Mouse (Mus musculus) inflammation-experienced regulatory T-cells (primary cell): ENCODE results near the gene Esp4. TPM values are rescaled to one million over a fixed set of nuclear protein-coding genes. Genes with fewer than 3 reads are reported as not detected.

ENCODE experiments used
- polyA plus RNA-seq, 2 experiments: library from polyadenylated mRNA; unstranded; fragments of 100-300 nt; shearing (Covaris generic); gene quantifications; one replicate each; pipeline ENCODE4 v1.2.1; 2017

Gene Esp4
- not detected for polyA plus RNA-seq

DNA sequence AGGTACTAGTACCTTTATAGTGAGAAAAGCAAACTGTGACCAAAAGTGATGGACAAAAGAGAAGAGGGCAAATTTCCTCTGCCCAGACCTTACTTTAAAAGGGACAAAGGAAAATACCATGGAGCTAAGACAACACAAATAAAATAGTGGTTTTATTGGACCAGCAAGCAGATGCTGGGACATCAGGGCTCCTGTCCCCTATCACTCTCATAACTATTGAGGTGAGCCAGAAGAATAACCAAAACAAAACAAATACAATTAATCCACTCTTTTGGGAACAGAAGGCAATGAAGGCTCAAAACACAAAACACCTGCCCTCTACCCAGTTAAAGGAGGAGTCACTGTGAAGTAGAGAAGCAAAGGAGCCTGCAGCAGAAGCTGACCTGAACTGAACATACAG lies at the start of gene Esp4:
Gene Esp4, plus strand, starts transcription at position 301 of the 400 bp plus-strand sequence.

DNA sequence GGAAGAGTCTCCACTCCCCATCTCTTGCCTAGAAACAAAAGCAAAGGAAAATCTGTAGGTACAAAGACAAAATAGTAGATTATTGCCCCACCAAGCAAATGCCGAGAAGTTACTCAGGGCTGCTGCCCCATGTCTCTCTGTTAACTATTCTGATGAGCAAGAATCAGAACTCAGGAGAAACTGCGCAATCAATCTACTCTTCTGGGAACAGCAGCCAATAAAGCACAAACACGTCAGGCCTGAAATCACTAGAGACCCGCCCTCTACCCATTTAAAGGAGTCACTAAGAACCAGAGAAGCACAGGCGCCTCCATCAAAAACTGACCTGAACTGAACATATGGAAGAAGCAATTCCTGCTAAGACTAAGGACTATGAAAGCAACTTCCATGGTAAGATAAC lies 37.2 kb upstream of the Esp4 start, which contains the start of gene Esp6:
Gene Esp6, plus strand, starts transcription at position 301 of the 400 bp plus-strand sequence.

DNA sequence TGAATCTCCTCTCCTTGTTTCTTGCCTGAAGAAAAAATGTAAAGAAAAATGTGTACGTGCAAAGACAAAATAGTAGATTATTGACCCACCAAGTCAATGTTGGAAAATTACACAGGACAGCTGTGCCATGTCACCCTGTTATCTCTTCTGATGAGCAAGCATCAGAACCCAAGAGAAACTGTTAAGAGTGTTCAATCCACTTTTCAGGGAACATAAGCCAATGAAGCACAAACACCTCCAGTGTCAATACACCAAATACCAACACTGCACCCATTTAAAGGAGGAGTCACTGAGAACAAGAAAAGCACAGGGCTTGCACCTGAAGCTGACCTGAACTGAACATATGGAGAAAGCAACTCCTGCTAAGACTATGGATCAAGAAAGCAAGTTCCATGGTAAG lies 33.4 kb downstream of the Esp4 start, which contains the start of gene Esp3:
Gene Esp3, plus strand, starts transcription at position 301 of the 400 bp plus-strand sequence.

Other genes starting within 250 kb of the Esp4 start
- gene Esp8, start 78.6 kb upstream of the Esp4 start, polyA plus RNA-seq: 1 to 10 TPM in 1 of 2 experiments, under 1 TPM in 1; 0.64 to 2.0 TPM
- not detected for gene Esp6, start 37.1 kb upstream of the Esp4 start, polyA plus RNA-seq
- not detected for gene Esp3, start 33.5 kb downstream of the Esp4 start, polyA plus RNA-seq
- not detected for gene Esp1, start 128.5 kb downstream of the Esp4 start, polyA plus RNA-seq
- under 1 TPM in 1 of 2 experiments, not detected in 1; 0.37 TPM for gene Crisp2, start 208.4 kb downstream of the Esp4 start, polyA plus RNA-seq
- under 1 TPM in 1 of 2 experiments, not detected in 1; 0.87 TPM for gene Rhag, start 212.5 kb downstream of the Esp4 start, polyA plus RNA-seq